Mouse (Mus musculus): ENCODE measurements at regions not wholly inside any gene's neighbourhood (a gene's known extent, or its start where the extent isn't known, plus 50 kb on each side); places are given as distances from the start of the nearest gene placed in this dataset.

- Histone ChIP-seq H3K4me3 (no peak overlapping the region), H3K27me3 (ENCODE audit: insufficient read depth, poor library complexity, severe bottlenecking) (peaks cover 57% of the 10 kb centered on the region), H3K4me1 (replicated peaks) (peaks cover 35% of the 10 kb centered on the region), H3K27ac (no peak overlapping the region), H3K9me3 (no peaks in the 10 kb centered on the region), H3K36me3 (no peaks in the 10 kb centered on the region)
- WGBS: 55% methylated on average over 5 of the region's 5 CpGs
- no peak for DNase-seq (ENCODE audit: low spot score)
Observed at GRCm38 (mm10) chr11:24372616-24373015, 294.8 kb downstream of the Bcl11a start.

- Histone ChIP-seq H3K36me3 (no peaks in the 10 kb centered on the region), H3K27ac (no peak overlapping the region), H3K9me3 (no peaks in the 10 kb centered on the region), H3K27me3 (ENCODE audit: insufficient read depth, poor library complexity, severe bottlenecking) (peaks cover 56% of the 10 kb centered on the region), H3K4me1 (replicated peaks) (peaks cover 35% of the 10 kb centered on the region), H3K4me3 (no peak overlapping the region)
- no peak for DNase-seq (ENCODE audit: low spot score)
- 58% methylated on average over 4 of the region's 4 CpGs for WGBS
Observed at GRCm38 (mm10) chr11:24373301-24373700, 295.4 kb downstream of the Bcl11a start.

- no peak overlapping the region for H3K27ac ChIP-seq
Observed at GRCm38 (mm10) chr11:24377530-24377929, 299.7 kb downstream of the Bcl11a start.

GRCm38 (mm10) chr11:24390578-24390977, 312.7 kb downstream of the Bcl11a start:
- Histone ChIP-seq H3K9me3 (0 out of 2 replicates have a peak, but pooled peaks cover 2% of the 10 kb centered on the region), H3K4me1 (replicated peaks) (no peaks in the 10 kb centered on the region), H3K27ac (no peak overlapping the region), H3K36me3 (no peaks in the 10 kb centered on the region), H3K4me3 (no peak overlapping the region), H3K27me3 (ENCODE audit: insufficient read depth, poor library complexity, severe bottlenecking) (no peaks in the 10 kb centered on the region)
- WGBS: 54% methylated on average over 5 of the region's 5 CpGs
- peak; percentile 35 for DNase-seq (ENCODE audit: low spot score)

More at GRCm38 (mm10) chr11:24377530-24377929, 299.7 kb downstream of the Bcl11a start:
- Histone ChIP-seq H3K9me3 (no peaks in the 10 kb centered on the region), H3K4me3 (no peak overlapping the region), H3K4me1 (replicated peaks) (peaks cover 12% of the 10 kb centered on the region), H3K36me3 (no peaks in the 10 kb centered on the region), H3K27me3 (ENCODE audit: insufficient read depth, poor library complexity, severe bottlenecking) (peaks cover 19% of the 10 kb centered on the region)
- DNase-seq (ENCODE audit: low spot score): no peak
- 40% methylated on average over 2 of the region's 2 CpGs for WGBS

- H3K27ac ChIP-seq: no peak overlapping the region
- 83% methylated on average over 1 of the region's 1 CpGs for WGBS
Observed at GRCm38 (mm10) chr11:24391385-24391784, 313.5 kb downstream of the Bcl11a start.

GRCm38 (mm10) chr11:24395478-24395877, 317.6 kb downstream of the Bcl11a start:
- Histone ChIP-seq H3K27ac (no peak overlapping the region), H3K4me3 (no peak overlapping the region), H3K4me1 (replicated peaks) (no peaks in the 10 kb centered on the region), H3K9me3 (0 out of 2 replicates have a peak, but pooled peaks cover 2% of the 10 kb centered on the region), H3K36me3 (no peaks in the 10 kb centered on the region), H3K27me3 (ENCODE audit: insufficient read depth, poor library complexity, severe bottlenecking) (no peaks in the 10 kb centered on the region)
- DNase-seq (ENCODE audit: low spot score): no peak
- WGBS: 96% methylated on average over 2 of the region's 2 CpGs

More at GRCm38 (mm10) chr11:24391385-24391784, 313.5 kb downstream of the Bcl11a start:
- Histone ChIP-seq H3K4me1 (replicated peaks) (no peaks in the 10 kb centered on the region), H3K9me3 (0 out of 2 replicates have a peak, but pooled peaks cover 2% of the 10 kb centered on the region), H3K27me3 (ENCODE audit: insufficient read depth, poor library complexity, severe bottlenecking) (no peaks in the 10 kb centered on the region), H3K4me3 (no peak overlapping the region), H3K36me3 (no peaks in the 10 kb centered on the region)
- DNase-seq (ENCODE audit: low spot score): no peak

- no peak overlapping the region for H3K27ac ChIP-seq
- WGBS: 88% methylated on average over 5 of the region's 5 CpGs
- H3K9me3 ChIP-seq: 0 out of 2 replicates have a peak, but pooled peaks cover 2% of the 10 kb centered on the region
- no peak for DNase-seq (ENCODE audit: low spot score)
- no peaks in the 10 kb centered on the region for H3K4me1 ChIP-seq (replicated peaks)
- no peak overlapping the region for H3K4me3 ChIP-seq
- H3K27me3 ChIP-seq (ENCODE audit: insufficient read depth, poor library complexity, severe bottlenecking): no peaks in the 10 kb centered on the region
- no peaks in the 10 kb centered on the region for H3K36me3 ChIP-seq
Observed at GRCm38 (mm10) chr11:24396911-24397310, 319.1 kb downstream of the Bcl11a start.

GRCm38 (mm10) chr11:24397710-24398109, 319.9 kb downstream of the Bcl11a start:
- H3K27ac ChIP-seq: no peak overlapping the region
- no peaks in the 10 kb centered on the region for H3K4me1 ChIP-seq (replicated peaks)
- H3K4me3 ChIP-seq: no peak overlapping the region
- H3K9me3 ChIP-seq: 0 out of 2 replicates have a peak, but pooled peaks cover 2% of the 10 kb centered on the region
- no peaks in the 10 kb centered on the region for H3K36me3 ChIP-seq
- WGBS: 67% methylated on average over 1 of the region's 1 CpGs
- no peaks in the 10 kb centered on the region for H3K27me3 ChIP-seq (ENCODE audit: insufficient read depth, poor library complexity, severe bottlenecking)
- no peak for DNase-seq (ENCODE audit: low spot score)

GRCm38 (mm10) chr11:24401151-24401550, 323.3 kb downstream of the Bcl11a start:
- no peaks in the 10 kb centered on the region for H3K36me3 ChIP-seq
- 83% methylated on average over 3 of the region's 3 CpGs for WGBS
- no peaks in the 10 kb centered on the region; the same call in 1 of the 2 replicates for H3K4me1 ChIP-seq (replicated peaks)
- no peak overlapping the region for H3K4me3 ChIP-seq
- H3K27me3 ChIP-seq (ENCODE audit: insufficient read depth, poor library complexity, severe bottlenecking): no peaks in the 10 kb centered on the region
- no peak for DNase-seq (ENCODE audit: low spot score)
- H3K9me3 ChIP-seq: no peaks in the 10 kb centered on the region
- H3K27ac ChIP-seq: no peak overlapping the region

GRCm38 (mm10) chr11:24402127-24402526, 324.3 kb downstream of the Bcl11a start:
- Histone ChIP-seq H3K4me3 (no peak overlapping the region), H3K27ac (no peak overlapping the region), H3K27me3 (ENCODE audit: insufficient read depth, poor library complexity, severe bottlenecking) (no peaks in the 10 kb centered on the region), H3K9me3 (no peaks in the 10 kb centered on the region), H3K36me3 (no peaks in the 10 kb centered on the region), H3K4me1 (replicated peaks) (no peaks in the 10 kb centered on the region; the same call in 1 of the 2 replicates)
- 70% methylated on average over 3 of the region's 3 CpGs for WGBS
- DNase-seq (ENCODE audit: low spot score): no peak

GRCm38 (mm10) chr11:24414804-24415203, 336.9 kb downstream of the Bcl11a start:
- Histone ChIP-seq H3K4me3 (no peak overlapping the region), H3K27me3 (ENCODE audit: insufficient read depth, poor library complexity, severe bottlenecking) (no peaks in the 10 kb centered on the region), H3K9me3 (peaks cover 7% of the 10 kb centered on the region), H3K4me1 (replicated peaks) (no peaks in the 10 kb centered on the region), H3K36me3 (no peaks in the 10 kb centered on the region), H3K27ac (no peak overlapping the region)
- DNase-seq (ENCODE audit: low spot score): no peak

GRCm38 (mm10) chr11:24422066-24422775, 344.4 kb downstream of the Bcl11a start:
- Histone ChIP-seq H3K36me3 (no peaks in the 10 kb centered on the region), H3K27ac (no peak overlapping the region), H3K4me3 (no peak overlapping the region), H3K4me1 (replicated peaks) (no peaks in the 10 kb centered on the region), H3K27me3 (ENCODE audit: insufficient read depth, poor library complexity, severe bottlenecking) (peaks cover 6% of the 10 kb centered on the region; the same call in 1 of the 2 replicates), H3K9me3 (peaks cover 7% of the 10 kb centered on the region)
- 87% methylated on average over 10 of the region's 10 CpGs for WGBS
- DNase-seq (ENCODE audit: low spot score): no peak

GRCm38 (mm10) chr11:24423278-24423677, 345.4 kb downstream of the Bcl11a start:
- no peak for DNase-seq (ENCODE audit: low spot score)
- no peaks in the 10 kb centered on the region for H3K36me3 ChIP-seq
- H3K4me3 ChIP-seq: no peak overlapping the region

More at GRCm38 (mm10) chr11:24423278-24423677, 345.4 kb downstream of the Bcl11a start:
- 89% methylated on average over 6 of the region's 6 CpGs for WGBS
- no peak overlapping the region for H3K27ac ChIP-seq
- peaks cover 6% of the 10 kb centered on the region; the same call in 1 of the 2 replicates for H3K27me3 ChIP-seq (ENCODE audit: insufficient read depth, poor library complexity, severe bottlenecking)
- no peaks in the 10 kb centered on the region; the same call in 1 of the 2 replicates for H3K4me1 ChIP-seq (replicated peaks)
- H3K9me3 ChIP-seq: no peaks in the 10 kb centered on the region
